Mouse (Mus musculus): Measurements from ENCODE around the gene Gin1. TPM values are rescaled to one million over a fixed set of nuclear protein-coding genes. Genes with fewer than 3 reads are reported as not detected.

Gin1 gene
- polyA plus RNA-seq, 1 experiment from 2014 or later = 13.9 TPM

DNA sequence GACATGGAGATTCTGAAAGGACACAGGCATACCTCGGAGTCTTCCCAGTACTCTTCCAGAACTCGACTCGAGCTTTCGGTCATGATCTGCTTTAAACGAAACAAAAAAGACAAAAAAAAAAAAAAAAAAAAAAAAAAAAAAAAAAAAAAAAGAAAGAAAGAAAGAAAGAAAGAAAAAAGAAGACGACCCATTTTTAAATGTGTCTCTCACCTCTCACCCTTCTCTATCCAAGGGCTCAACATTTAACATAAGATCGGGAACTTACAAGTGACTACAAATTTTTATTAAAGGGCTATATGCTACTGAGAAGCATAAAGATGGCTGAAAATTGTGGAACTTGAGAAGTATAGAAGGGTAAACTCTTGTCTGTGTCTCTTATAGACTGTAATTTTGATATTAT lies 52.9 kb downstream of the Gin1 start:
- DNase-seq (ENCODE audit: low spot score) (no peak), ATAC-seq (replicated peaks; ENCODE audit: insufficient number of reproducible peaks, low FRiP score, low TSS enrichment, low read depth) (no peak)
- WGBS = 93% methylated on average over 7 of the region's 7 CpGs
- Histone ChIP-seq H3K4me3 (ENCODE audit: low read depth, low read length) (no peak overlapping the region), H3K4me2 (ENCODE audit: low read depth, low read length) (no peak overlapping the region), H3K9ac (replicated peaks; ENCODE audit: low read length) (no peak overlapping the region), H3K27me3 (ENCODE audit: control insufficient read depth, insufficient read depth, low read length) (no peaks in the 10 kb centered on the region), H3K9me3 (replicated peaks; ENCODE audit: control insufficient read depth, low read length) (no peaks in the 10 kb centered on the region), H3K36me3 (replicated peaks; ENCODE audit: control insufficient read depth, insufficient read depth, low read depth, low read length) (no peaks in the 10 kb centered on the region), H3K27ac (replicated peaks; ENCODE audit: low read depth, low read length) (no peak overlapping the region), H3K4me1 (ENCODE audit: control insufficient read depth, insufficient read depth, low read length) (no peaks in the 10 kb centered on the region)

DNA sequence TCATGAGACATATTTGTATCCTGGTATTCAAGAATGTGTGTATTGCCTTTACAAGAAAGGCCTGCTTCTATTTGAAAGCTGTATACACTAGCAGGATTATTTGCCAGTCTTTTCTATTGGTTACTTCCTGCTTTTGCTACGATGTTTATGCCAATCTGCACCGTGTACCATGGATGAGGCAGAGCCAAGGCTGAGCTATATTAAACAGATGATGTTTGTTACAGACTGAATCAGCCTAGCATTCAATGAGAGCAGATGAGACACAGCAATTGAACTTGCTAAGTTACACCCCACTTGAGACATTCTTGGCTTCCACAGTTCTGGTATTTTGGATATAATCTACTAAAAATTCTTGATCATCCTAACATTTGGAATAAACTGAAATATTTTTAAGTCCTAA lies 57.6 kb downstream of the Gin1 start:
- Histone ChIP-seq H3K27me3 (ENCODE audit: control insufficient read depth, insufficient read depth, low read length) (no peaks in the 10 kb centered on the region), H3K9ac (replicated peaks; ENCODE audit: low read length) (no peak overlapping the region), H3K4me1 (ENCODE audit: control insufficient read depth, insufficient read depth, low read length) (no peaks in the 10 kb centered on the region), H3K27ac (replicated peaks; ENCODE audit: low read depth, low read length) (no peak overlapping the region), H3K36me3 (replicated peaks; ENCODE audit: control insufficient read depth, insufficient read depth, low read depth, low read length) (no peaks in the 10 kb centered on the region), H3K9me3 (replicated peaks; ENCODE audit: control insufficient read depth, low read length) (no peaks in the 10 kb centered on the region), H3K4me3 (ENCODE audit: low read depth, low read length) (no peak overlapping the region), H3K4me2 (ENCODE audit: low read depth, low read length) (no peak overlapping the region)
- DNase-seq (ENCODE audit: low spot score) (no peak), ATAC-seq (replicated peaks; ENCODE audit: insufficient number of reproducible peaks, low FRiP score, low TSS enrichment, low read depth) (no peak)
- WGBS = 79% methylated on average over 2 of the region's 2 CpGs

DNA sequence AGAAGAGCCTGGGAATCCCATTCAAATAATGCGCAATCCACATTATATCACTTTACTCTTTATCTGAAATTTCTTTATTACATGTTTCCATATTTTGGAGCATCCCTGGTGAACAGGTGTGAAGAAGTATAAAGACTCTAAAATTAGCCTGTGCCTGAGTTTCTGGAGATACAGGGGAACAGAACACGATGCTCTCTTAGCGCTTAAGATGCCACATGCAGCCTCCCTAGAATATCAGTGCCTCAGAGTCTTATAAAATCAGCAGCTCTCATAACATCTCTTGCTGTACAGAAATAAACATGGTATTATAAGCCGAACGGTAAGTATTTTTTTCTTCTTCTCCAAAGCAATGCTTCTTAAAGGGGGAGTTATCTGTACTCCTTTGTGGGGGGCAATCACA lies 58.1 kb downstream of the Gin1 start:
- ATAC-seq (replicated peaks; ENCODE audit: insufficient number of reproducible peaks, low FRiP score, low TSS enrichment, low read depth) (no peak), DNase-seq (ENCODE audit: low spot score) (no peak)
- no peak overlapping the region for H3K27ac ChIP-seq (replicated peaks; ENCODE audit: low read depth, low read length)
- no peak overlapping the region for H3K4me2 ChIP-seq (ENCODE audit: low read depth, low read length)
- no peaks in the 10 kb centered on the region for H3K4me1 ChIP-seq (ENCODE audit: control insufficient read depth, insufficient read depth, low read length)
- H3K36me3 ChIP-seq (replicated peaks; ENCODE audit: control insufficient read depth, insufficient read depth, low read depth, low read length) = no peaks in the 10 kb centered on the region
- H3K9me3 ChIP-seq (replicated peaks; ENCODE audit: control insufficient read depth, low read length) = no peaks in the 10 kb centered on the region
- H3K27me3 ChIP-seq (ENCODE audit: control insufficient read depth, insufficient read depth, low read length) = no peaks in the 10 kb centered on the region
- WGBS = 95% methylated on average over 5 of the region's 5 CpGs
- no peak overlapping the region for H3K9ac ChIP-seq (replicated peaks; ENCODE audit: low read length)
- no peak overlapping the region for H3K4me3 ChIP-seq (ENCODE audit: low read depth, low read length)

DNA sequence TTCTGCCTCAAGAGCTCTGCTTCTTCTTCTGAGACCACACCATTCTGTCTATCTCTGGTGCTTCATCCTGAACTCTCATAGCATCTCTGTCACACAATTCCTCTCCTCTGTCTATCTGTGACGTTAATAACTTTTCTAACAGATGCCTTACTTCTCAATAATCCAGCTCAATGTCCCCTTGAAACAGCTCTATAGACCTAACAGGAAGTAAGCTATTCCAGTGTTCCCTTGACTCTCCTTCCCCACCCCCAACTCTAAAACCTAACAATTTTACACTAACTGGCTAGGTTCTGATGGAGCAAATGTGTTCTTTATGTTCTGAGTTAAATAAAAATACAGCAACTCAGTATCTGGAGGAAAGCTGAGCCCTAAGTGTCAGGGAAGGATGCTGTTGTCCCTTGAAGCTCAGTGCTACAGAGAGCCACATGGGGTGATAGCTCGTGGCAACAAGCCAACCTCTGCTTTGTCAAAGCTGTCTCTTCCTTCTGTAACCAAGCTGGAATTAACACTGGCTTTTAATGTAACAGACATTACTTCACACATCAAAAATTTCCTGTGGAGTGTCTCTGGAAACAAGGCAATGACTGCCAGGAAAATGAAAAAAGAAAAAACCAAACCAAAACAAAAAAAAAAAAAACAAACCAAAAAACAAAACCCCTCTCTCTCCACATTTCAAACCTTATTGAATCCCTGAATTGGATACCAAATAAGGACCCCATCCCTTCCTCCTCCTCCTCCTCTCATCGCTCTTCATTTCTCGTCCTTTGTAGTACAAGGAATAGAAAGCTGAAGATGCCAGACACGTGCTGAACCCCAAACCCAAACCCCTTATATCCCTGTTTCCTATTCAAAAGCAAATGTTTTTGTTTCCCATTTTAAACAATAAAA lies 63.7 kb downstream of the Gin1 start:
- Histone ChIP-seq H3K4me1 (ENCODE audit: control insufficient read depth, insufficient read depth, low read length) (no peaks in the 10 kb centered on the region), H3K27me3 (ENCODE audit: control insufficient read depth, insufficient read depth, low read length) (no peaks in the 10 kb centered on the region), H3K9ac (replicated peaks; ENCODE audit: low read length) (no peak overlapping the region), H3K4me2 (ENCODE audit: low read depth, low read length) (no peak overlapping the region), H3K9me3 (replicated peaks; ENCODE audit: control insufficient read depth, low read length) (no peaks in the 10 kb centered on the region), H3K4me3 (ENCODE audit: low read depth, low read length) (no peak overlapping the region), H3K27ac (replicated peaks; ENCODE audit: low read depth, low read length) (no peak overlapping the region), H3K36me3 (replicated peaks; ENCODE audit: control insufficient read depth, insufficient read depth, low read depth, low read length) (no peaks in the 10 kb centered on the region)
- DNase-seq (ENCODE audit: low spot score) (no peak), ATAC-seq (replicated peaks; ENCODE audit: insufficient number of reproducible peaks, low FRiP score, low TSS enrichment, low read depth) (no peak)
- 81% methylated on average over 5 of the region's 5 CpGs for WGBS

DNA sequence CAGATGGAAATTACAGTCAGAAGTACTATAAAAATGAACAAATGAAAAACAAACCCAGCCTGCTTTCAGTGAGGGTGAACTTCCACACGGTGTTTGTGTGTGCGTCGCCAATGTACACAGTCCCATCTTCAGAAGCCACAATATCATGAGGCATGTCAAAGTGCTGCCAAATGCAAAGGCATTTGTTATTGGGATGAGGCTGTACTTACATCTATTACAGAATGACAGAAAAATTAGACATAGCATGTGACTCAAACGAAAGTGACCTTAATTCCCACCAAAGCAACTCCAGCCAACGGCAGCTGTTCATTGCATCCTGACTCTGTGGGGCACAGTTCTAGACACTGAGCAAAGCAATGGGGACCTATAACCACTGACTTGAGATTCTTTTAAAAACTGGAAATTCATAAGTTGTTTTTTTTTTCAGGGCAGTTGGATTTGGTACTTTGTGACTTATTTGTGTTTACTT lies 64.4 kb downstream of the Gin1 start:
- no peaks in the 10 kb centered on the region for H3K4me1 ChIP-seq (ENCODE audit: control insufficient read depth, insufficient read depth, low read length)
- 94% methylated on average over 5 of the region's 5 CpGs for WGBS
- no peak overlapping the region for H3K27ac ChIP-seq (replicated peaks; ENCODE audit: low read depth, low read length)
- no peak for DNase-seq (ENCODE audit: low spot score)
- H3K9me3 ChIP-seq (replicated peaks; ENCODE audit: control insufficient read depth, low read length) = no peaks in the 10 kb centered on the region
- no peaks in the 10 kb centered on the region for H3K36me3 ChIP-seq (replicated peaks; ENCODE audit: control insufficient read depth, insufficient read depth, low read depth, low read length)
- no peak for ATAC-seq (replicated peaks; ENCODE audit: insufficient number of reproducible peaks, low FRiP score, low TSS enrichment, low read depth)
- no peak overlapping the region for H3K4me3 ChIP-seq (ENCODE audit: low read depth, low read length)
- no peaks in the 10 kb centered on the region for H3K27me3 ChIP-seq (ENCODE audit: control insufficient read depth, insufficient read depth, low read length)
- no peak overlapping the region for H3K9ac ChIP-seq (replicated peaks; ENCODE audit: low read length)
- H3K4me2 ChIP-seq (ENCODE audit: low read depth, low read length) = no peak overlapping the region

Other genes with a start within 250 kb of the Gin1 start
- gene D1Ertd622e, start 108.1 kb upstream of the Gin1 start, polyA plus RNA-seq (2014; fragmentation: Nextera tagmentation; extraction: Ambion mirVana) = 25.2 and 28.4 TPM in 2 replicates
- gene Ppip5k2, start 239 bp downstream of the Gin1 start, polyA plus RNA-seq (2014; fragmentation: Nextera tagmentation; extraction: Ambion mirVana) = 49.6 and 52.0 TPM in 2 replicates

Measured in embryonic facial prominence, embryonic 11.5 days (tissue).